Mouse (Mus musculus): ENCODE data around the gene Ndufs8. TPM values are rescaled to one million over a fixed set of nuclear protein-coding genes. Genes with fewer than 3 reads are reported as not detected.
A peak's percentile ranks its signal among the peaks of the same experiment; 100 is the strongest.

Gene Ndufs8
- polyA plus RNA-seq, 2 experiments: 118 to 219 TPM

DNA sequence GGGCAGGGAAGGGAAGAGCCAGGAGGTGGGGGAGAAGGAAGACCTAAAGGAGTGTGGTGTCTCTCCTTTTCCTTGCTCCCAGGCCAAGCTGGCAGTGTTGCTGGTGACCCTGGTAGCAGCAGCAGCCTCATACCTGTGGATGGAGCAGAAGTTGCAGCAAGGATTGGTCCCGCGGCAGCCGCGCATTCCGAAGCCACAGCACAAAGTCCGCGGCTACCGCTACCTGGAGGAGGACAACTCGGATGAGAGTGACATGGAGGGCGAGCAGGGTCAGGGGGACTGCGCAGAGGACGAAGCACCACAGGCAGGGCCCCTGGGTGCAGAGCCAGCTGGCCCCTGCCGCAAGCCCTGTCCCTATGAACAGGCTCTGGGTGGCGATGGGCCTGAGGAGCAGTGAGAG is 36.0 kb upstream of the Ndufs8 start:
- no peak overlapping the region for H3K4me3 ChIP-seq (ENCODE audit: insufficient read depth in 1 of 2, low read depth in 2 of 2, low read length in 2 of 2)
- H3K9ac ChIP-seq (replicated peaks): no peak overlapping the region
- no peak for TF ChIP-seq CTCF (IDR thresholded peaks at IDR 0.05; ENCODE audit: low read depth)
- no peak for TF ChIP-seq EP300 (IDR thresholded peaks at IDR 0.05; ENCODE audit: low read depth)
- H3K36me3 ChIP-seq (replicated peaks; ENCODE audit: control insufficient read depth, insufficient read depth, low read depth): no peaks in the 10 kb centered on the region
- DNase-seq (ENCODE audit: low read depth in 3 of 3, low spot score in 3 of 3) (no peak), ATAC-seq (ENCODE audit: insufficient read depth) (no peak)
- H3K27ac ChIP-seq: no peak overlapping the region
- no peak overlapping the region for H3K4me2 ChIP-seq (ENCODE audit: low read depth)
- peaks cover 0 to 4% of the 10 kb centered on the region in 2 experiments; a peak in 1 of 4 replicates for H3K4me1 ChIP-seq (replicated peaks; ENCODE audit: control insufficient read depth in 2 of 2, insufficient read depth in 2 of 2, low read length in 1 of 2)
- no peaks in the 10 kb centered on the region for H3K9me3 ChIP-seq (ENCODE audit: control insufficient read depth, low read length)
- no peaks in the 10 kb centered on the region for H3K27me3 ChIP-seq (ENCODE audit: control insufficient read depth, insufficient read depth, low read length)
- WGBS (ENCODE audit: insufficient replicate concordance): 71% methylated on average over 14 of the region's 14 CpGs

DNA sequence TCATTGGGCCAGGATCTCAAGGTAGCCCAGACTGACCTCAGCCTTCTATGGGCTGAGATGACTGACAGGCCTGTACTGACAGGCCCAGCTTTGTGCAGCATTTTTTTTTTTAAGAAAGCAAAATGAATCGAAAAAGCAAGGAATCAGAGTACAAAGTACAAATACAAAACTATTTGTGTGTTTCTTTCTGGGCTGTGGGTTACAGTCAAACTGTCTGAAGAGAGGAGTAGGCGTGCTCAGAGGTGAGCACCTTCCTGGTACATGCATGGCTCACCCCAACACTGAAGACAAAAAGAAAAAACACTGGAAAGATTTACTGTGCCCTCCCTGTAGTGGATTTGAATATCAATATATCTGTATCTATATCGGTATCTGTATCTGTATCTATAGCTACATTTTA is 35.2 kb upstream of the Ndufs8 start:
- Histone ChIP-seq H3K27me3 (ENCODE audit: control insufficient read depth, insufficient read depth, low read length) (no peaks in the 10 kb centered on the region), H3K36me3 (replicated peaks; ENCODE audit: control insufficient read depth, insufficient read depth, low read depth) (no peaks in the 10 kb centered on the region), H3K4me1 (replicated peaks; ENCODE audit: control insufficient read depth in 2 of 2, insufficient read depth in 2 of 2, low read length in 1 of 2) (peaks cover 0 to 10% of the 10 kb centered on the region in 2 experiments; a peak in 2 of 4 replicates), H3K4me3 (ENCODE audit: insufficient read depth in 1 of 2, low read depth in 2 of 2, low read length in 2 of 2) (no peak overlapping the region), H3K27ac (no peak overlapping the region), H3K4me2 (ENCODE audit: low read depth) (no peak overlapping the region), H3K9ac (replicated peaks) (no peak overlapping the region), H3K9me3 (ENCODE audit: control insufficient read depth, low read length) (no peaks in the 10 kb centered on the region)
- TF ChIP-seq CTCF (IDR thresholded peaks at IDR 0.05; ENCODE audit: low read depth) (no peak), EP300 (IDR thresholded peaks at IDR 0.05; ENCODE audit: low read depth) (no peak)
- no peak for DNase-seq (ENCODE audit: low read depth in 3 of 3, low spot score in 3 of 3)
- 66% methylated on average over 3 of the region's 3 CpGs for WGBS (ENCODE audit: insufficient replicate concordance)
- ATAC-seq (ENCODE audit: insufficient read depth): no peak

DNA sequence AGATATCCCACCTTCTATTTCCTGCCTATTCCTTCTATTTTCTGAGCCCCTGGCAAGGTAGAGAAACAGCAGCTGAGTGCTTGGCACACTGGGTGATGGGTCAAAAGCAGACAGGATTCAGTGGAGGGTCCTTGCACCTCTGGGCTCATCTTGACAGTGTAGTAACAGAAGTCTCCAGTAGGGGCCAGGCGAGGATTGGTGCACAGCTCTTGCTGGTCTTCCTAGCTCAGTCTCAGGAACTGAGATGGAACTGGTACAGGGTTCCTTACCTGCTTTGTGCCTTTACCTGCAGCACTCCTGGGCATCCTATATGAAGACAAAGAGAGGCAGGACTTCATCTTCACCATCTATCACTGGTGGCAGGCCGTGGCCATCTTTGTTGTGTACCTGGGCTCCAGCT is 34.1 kb upstream of the Ndufs8 start:
- no peak for ATAC-seq (ENCODE audit: insufficient read depth)
- WGBS (ENCODE audit: insufficient replicate concordance): 17% methylated on average over 2 of the region's 2 CpGs

DNA sequence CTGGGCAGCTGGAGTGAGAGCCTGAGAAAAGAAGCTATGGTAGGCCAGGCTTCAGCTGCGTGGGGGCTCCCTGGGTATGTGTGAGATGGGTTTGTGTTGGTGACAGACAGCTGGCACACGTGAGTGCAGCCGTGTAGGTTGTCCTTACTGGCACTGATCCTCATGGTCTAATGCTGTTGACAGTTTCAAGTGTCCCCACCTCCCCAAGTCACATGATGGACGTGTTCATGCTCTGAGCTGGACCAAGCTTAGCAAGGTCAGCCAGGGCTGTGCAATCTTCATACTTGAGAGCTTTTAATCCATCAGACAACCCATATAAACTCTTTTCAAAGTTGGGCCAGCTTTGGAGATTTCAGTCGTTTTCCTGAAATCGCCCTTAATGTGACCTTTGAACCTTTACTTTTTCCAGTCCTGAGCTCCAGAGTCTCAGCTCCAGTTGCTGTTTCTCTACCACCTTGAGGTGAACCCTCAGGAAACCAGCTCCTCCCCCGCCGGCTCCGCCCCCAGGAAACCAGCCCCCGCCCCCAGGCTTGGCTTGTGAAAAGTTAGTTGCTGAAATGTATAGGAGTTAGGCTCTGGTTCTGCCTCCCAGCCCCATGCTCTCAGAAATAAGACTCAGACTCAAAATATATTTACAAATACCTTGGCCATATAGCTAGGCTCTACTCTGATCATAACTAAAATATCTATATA is 33.4 kb upstream of the Ndufs8 start:
- peaks cover 0 to 13% of the 10 kb centered on the region in 2 experiments; a peak in 2 of 4 replicates for H3K4me1 ChIP-seq (replicated peaks; ENCODE audit: control insufficient read depth in 2 of 2, insufficient read depth in 2 of 2, low read length in 1 of 2)
- ATAC-seq (ENCODE audit: insufficient read depth) (no peak), DNase-seq (ENCODE audit: low read depth in 3 of 3, low spot score in 3 of 3) (no peak)
- no peaks in the 10 kb centered on the region for H3K27me3 ChIP-seq (ENCODE audit: control insufficient read depth, insufficient read depth, low read length)
- H3K36me3 ChIP-seq (replicated peaks; ENCODE audit: control insufficient read depth, insufficient read depth, low read depth): no peaks in the 10 kb centered on the region
- H3K9me3 ChIP-seq (ENCODE audit: control insufficient read depth, low read length): no peaks in the 10 kb centered on the region
- H3K27ac ChIP-seq: no peak overlapping the region
- no peak overlapping the region for H3K4me3 ChIP-seq (ENCODE audit: insufficient read depth in 1 of 2, low read depth in 2 of 2, low read length in 2 of 2)
- 18% methylated on average over 10 of the region's 10 CpGs for WGBS (ENCODE audit: insufficient replicate concordance)
- H3K4me2 ChIP-seq (ENCODE audit: low read depth): no peak overlapping the region
- TF ChIP-seq EP300 (IDR thresholded peaks at IDR 0.05; ENCODE audit: low read depth) (no peak), CTCF (IDR thresholded peaks at IDR 0.05; ENCODE audit: low read depth) (no peak)
- H3K9ac ChIP-seq (replicated peaks): no peak overlapping the region

More for the DNA sequence above, 34.1 kb upstream of the Ndufs8 start:
- Histone ChIP-seq H3K9me3 (ENCODE audit: control insufficient read depth, low read length) (no peaks in the 10 kb centered on the region), H3K27ac (no peak overlapping the region), H3K36me3 (replicated peaks; ENCODE audit: control insufficient read depth, insufficient read depth, low read depth) (no peaks in the 10 kb centered on the region), H3K4me2 (ENCODE audit: low read depth) (no peak overlapping the region), H3K9ac (replicated peaks) (no peak overlapping the region), H3K4me1 (replicated peaks; ENCODE audit: control insufficient read depth in 2 of 2, insufficient read depth in 2 of 2, low read length in 1 of 2) (peaks cover 0 to 13% of the 10 kb centered on the region in 2 experiments; a peak in 2 of 4 replicates), H3K4me3 (ENCODE audit: insufficient read depth in 1 of 2, low read depth in 2 of 2, low read length in 2 of 2) (no peak overlapping the region), H3K27me3 (ENCODE audit: control insufficient read depth, insufficient read depth, low read length) (no peaks in the 10 kb centered on the region)
- TF ChIP-seq EP300 (IDR thresholded peaks at IDR 0.05; ENCODE audit: low read depth) (no peak), CTCF (IDR thresholded peaks at IDR 0.05; ENCODE audit: low read depth) (peak; percentile 94)
- DNase-seq (ENCODE audit: low read depth in 3 of 3, low spot score in 3 of 3): no peak

DNA sequence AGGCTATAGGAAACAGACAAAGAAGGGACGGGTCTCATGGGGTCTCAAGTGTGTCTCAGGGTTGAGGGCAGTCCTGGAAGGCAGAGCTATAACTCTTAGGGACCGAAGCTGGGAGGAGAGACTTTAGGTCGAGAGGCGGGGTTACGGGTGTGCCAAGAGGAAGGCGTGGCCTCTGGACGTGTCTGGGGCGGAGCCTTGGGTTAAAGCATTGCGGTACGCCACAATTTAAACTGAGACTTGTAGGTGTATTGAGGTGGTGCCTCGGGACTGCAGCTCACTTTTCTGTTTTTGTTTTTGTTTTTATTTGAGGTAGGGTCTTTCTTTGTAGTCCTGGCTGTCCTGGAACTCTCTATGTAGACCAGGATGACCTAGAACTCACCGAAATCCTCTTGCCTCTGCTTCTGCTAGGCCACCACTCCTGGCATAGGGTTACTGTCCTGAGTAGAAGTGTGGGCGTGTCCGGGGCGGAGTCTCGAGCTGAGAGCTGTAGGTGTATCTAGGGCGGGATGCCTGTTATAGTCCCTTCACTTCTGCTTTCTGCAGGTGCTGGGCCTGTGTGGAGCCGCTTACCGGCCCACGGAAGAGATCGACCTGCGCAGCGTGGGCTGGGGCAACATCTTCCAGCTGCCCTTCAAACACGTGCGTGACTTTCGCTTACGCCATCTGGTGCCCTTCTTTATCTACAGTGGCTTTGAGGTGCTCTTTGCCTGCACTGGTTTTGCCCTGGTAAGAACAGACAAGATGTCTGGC is 30.6 kb upstream of the Ndufs8 start:
- DNase-seq (ENCODE audit: low read depth in 3 of 3, low spot score in 3 of 3) (peak; percentile 50 to 67 (median 55)), ATAC-seq (ENCODE audit: insufficient read depth) (peak; percentile 85)
- Histone ChIP-seq H3K9me3 (ENCODE audit: control insufficient read depth, low read length) (no peaks in the 10 kb centered on the region), H3K4me2 (ENCODE audit: low read depth) (peak overlapping the region; percentile 58), H3K27ac (no peak overlapping the region), H3K27me3 (ENCODE audit: control insufficient read depth, insufficient read depth, low read length) (no peaks in the 10 kb centered on the region), H3K9ac (replicated peaks) (no peak overlapping the region), H3K4me1 (replicated peaks; ENCODE audit: control insufficient read depth in 2 of 2, insufficient read depth in 2 of 2, low read length in 1 of 2) (peaks cover 0 to 13% of the 10 kb centered on the region in 2 experiments; a peak in 2 of 4 replicates), H3K4me3 (ENCODE audit: insufficient read depth in 1 of 2, low read depth in 2 of 2, low read length in 2 of 2) (peak overlapping the region; percentile 23 to 24), H3K36me3 (replicated peaks; ENCODE audit: control insufficient read depth, insufficient read depth, low read depth) (no peaks in the 10 kb centered on the region)
- WGBS (ENCODE audit: insufficient replicate concordance): 12% methylated on average over 27 of the region's 27 CpGs
- TF ChIP-seq CTCF (IDR thresholded peaks at IDR 0.05; ENCODE audit: low read depth): no peak
- no peak for TF ChIP-seq EP300 (IDR thresholded peaks at IDR 0.05; ENCODE audit: low read depth)
